Mouse (Mus musculus) heart, embryonic 12.5 days (tissue): ENCODE results near the gene Add1. TPM values are rescaled to one million over a fixed set of nuclear protein-coding genes. Genes with fewer than 3 reads are reported as not detected.
A peak's percentile ranks its signal among the peaks of the same experiment; 100 is the strongest.

ENCODE experiments used
- ATAC-seq: fragments of 200-750 bp; cut with Nextera tagmentation; 2 replicates; pipeline ENCODE4 v1.8.0; 2017; ENCODE audit warnings: moderate TSS enrichment, moderate library complexity; ENCODE audit not compliant: insufficient number of reproducible peaks, low FRiP score
- H3K27ac ChIP-seq: fragments of 300-500 bp; sonication (generic); 2 replicates; pipeline ENCODE4 v1.5.1; 2016; ENCODE audit warnings: mild to moderate bottlenecking, moderate library complexity; ENCODE audit not compliant: poor library complexity, severe bottlenecking
- H3K27me3 ChIP-seq: fragments of 300-500 bp; sonication (generic); replicated peaks from 2 replicates; pipeline ENCODE4 v1.6.1; 2016; ENCODE audit warnings: mild to moderate bottlenecking, moderate library complexity
- H3K36me3 ChIP-seq: fragments of 300-500 bp; sonication (generic); 2 replicates; pipeline ENCODE4 v1.6.1; 2016; ENCODE audit warnings: mild to moderate bottlenecking, moderate library complexity
- H3K4me1 ChIP-seq: fragments of 300-500 bp; sonication (generic); replicated peaks from 2 replicates; pipeline ENCODE4 v1.6.1; 2016; ENCODE audit warnings: mild to moderate bottlenecking
- H3K4me2 ChIP-seq: fragments of 300-500 bp; sonication (generic); 2 replicates; pipeline ENCODE4 v1.6.1; 2016; ENCODE audit warnings: mild to moderate bottlenecking, moderate library complexity
- H3K4me3 ChIP-seq: fragments of 300-500 bp; sonication (generic); 2 replicates; pipeline ENCODE4 v1.5.1; 2016; ENCODE audit warnings: mild to moderate bottlenecking
- H3K9ac ChIP-seq: fragments of 300-500 bp; sonication (generic); 2 replicates; pipeline ENCODE4 v1.6.1; 2016; ENCODE audit warnings: mild to moderate bottlenecking, moderate library complexity
- H3K9me3 ChIP-seq: fragments of 300-500 bp; sonication (generic); replicated peaks from 2 replicates; pipeline ENCODE4 v1.6.1; 2016; ENCODE audit warnings: mild to moderate bottlenecking, moderate library complexity
- WGBS: fragments of 180-500 bp; shearing (Covaris S2); methylation state at CpG from one replicate; pipeline ENCODE4 v1.1.7; 2016; 5-methylcytosine and 5-hydroxymethylcytosine counted together
- polyA plus RNA-seq: library from polyadenylated mRNA; unstranded; fragments of >200 nt; fragmentation: Nextera tagmentation; extraction: Ambion mirVana; gene quantifications from 2 replicates; pipeline ENCODE4 v1.2.1, GENCODE M21; 2016

The Add1 gene
- polyA plus RNA-seq, 1 experiment from 2014 or later, result 189 TPM

GRCm38 (mm10) chr5:34652961-34653360 is 79.5 kb downstream of the Add1 start:
- peaks cover 13% of the 10 kb centered on the region for H3K4me1 ChIP-seq
- 88% methylated on average over 5 of the region's 5 CpGs for WGBS
- H3K36me3 ChIP-seq, result peaks cover 90% of the 10 kb centered on the region
- no peak for ATAC-seq
- no peaks in the 10 kb centered on the region for H3K9me3 ChIP-seq
- H3K9ac ChIP-seq, result no peak overlapping the region
- no peak overlapping the region for H3K4me2 ChIP-seq
- H3K4me3 ChIP-seq, result no peak overlapping the region
- no peaks in the 10 kb centered on the region for H3K27me3 ChIP-seq
- no peak overlapping the region for H3K27ac ChIP-seq

DNA sequence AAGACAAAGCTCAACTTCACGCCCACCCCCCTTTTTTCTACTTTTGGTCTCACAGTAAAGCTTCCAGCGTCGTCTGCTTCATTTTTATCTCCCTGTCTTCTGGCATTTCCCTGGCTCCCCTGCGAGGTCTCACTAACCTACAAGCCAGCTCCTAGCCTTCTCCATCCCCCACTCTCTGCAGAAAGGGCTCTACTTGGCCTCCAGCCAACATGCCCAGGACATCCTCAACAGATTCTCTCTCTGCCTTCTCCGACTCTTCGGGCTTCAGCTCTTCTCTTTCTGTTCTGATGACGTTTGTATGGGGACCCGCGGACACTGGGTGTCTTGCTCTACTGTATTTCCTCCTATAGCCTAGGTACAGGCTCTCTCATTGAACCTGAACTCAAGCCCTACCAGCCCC is 81.4 kb downstream of the Add1 start:
- no peak for ATAC-seq
- Histone ChIP-seq H3K36me3 (peaks cover 73% of the 10 kb centered on the region), H3K9ac (no peak overlapping the region)

GRCm38 (mm10) chr5:34657556-34657955 is 84.1 kb downstream of the Add1 start:
- no peak overlapping the region for H3K4me2 ChIP-seq
- H3K36me3 ChIP-seq, result peaks cover 46% of the 10 kb centered on the region
- ATAC-seq, result no peak
- peaks cover 22% of the 10 kb centered on the region for H3K4me1 ChIP-seq
- no peaks in the 10 kb centered on the region for H3K27me3 ChIP-seq
- H3K4me3 ChIP-seq, result no peak overlapping the region
- no peak overlapping the region for H3K9ac ChIP-seq
- H3K9me3 ChIP-seq, result no peaks in the 10 kb centered on the region
- 88% methylated on average over 8 of the region's 8 CpGs for WGBS
- no peak overlapping the region for H3K27ac ChIP-seq

More for the DNA sequence above, 81.4 kb downstream of the Add1 start:
- Histone ChIP-seq H3K27ac (no peak overlapping the region), H3K27me3 (no peaks in the 10 kb centered on the region), H3K4me1 (peaks cover 19% of the 10 kb centered on the region), H3K9me3 (no peaks in the 10 kb centered on the region), H3K4me3 (no peak overlapping the region), H3K4me2 (no peak overlapping the region)
- WGBS, result 54% methylated on average over 9 of the region's 9 CpGs

- no peaks in the 10 kb centered on the region for H3K9me3 ChIP-seq
- peak; percentile 100 for ATAC-seq
- WGBS, result under 1% methylated on average over 60 of the region's 60 CpGs
Observed at GRCm38 (mm10) chr5:34659686-34660590, 86.5 kb downstream of the Add1 start, which contains the start of the genes Nop14 and Grk4. Nop14 (minus strand) TSS chr5:34660148. Grk4 (plus strand) TSS chr5:34660379.

DNA sequence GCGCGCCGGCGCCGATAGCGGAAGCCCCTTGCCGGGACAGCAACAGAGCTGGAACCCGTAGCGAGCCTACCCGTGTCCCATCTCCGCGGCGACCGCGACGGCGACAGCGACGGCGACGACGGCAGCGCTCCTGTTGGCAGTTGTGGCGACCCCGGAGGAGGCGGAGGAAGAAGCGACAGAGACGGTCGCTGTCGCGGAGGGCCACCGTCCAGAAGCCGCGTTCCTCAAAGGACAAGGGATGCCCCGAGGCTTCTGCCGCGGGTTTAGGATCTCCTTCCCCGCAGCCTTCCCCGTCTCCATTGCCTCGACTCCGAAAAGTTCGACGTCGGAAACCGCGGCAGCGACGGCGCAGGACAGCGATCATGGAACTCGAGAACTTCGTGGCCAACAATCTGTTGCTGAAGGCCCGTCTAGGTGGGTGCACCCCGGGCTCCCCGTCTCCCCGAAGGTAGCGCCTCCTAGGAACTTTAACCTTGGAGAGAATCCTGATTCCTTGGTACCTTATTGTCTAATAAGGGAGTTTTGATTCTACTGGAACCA is 87.2 kb downstream of the Add1 start:
- under 1% methylated on average over 56 of the region's 57 CpGs for WGBS
- peak overlapping the region; percentile 88 for H3K27ac ChIP-seq
- no peak for ATAC-seq
- no peaks in the 10 kb centered on the region for H3K9me3 ChIP-seq
- H3K4me3 ChIP-seq, result peak overlapping the region; percentile 75
- peaks cover 9% of the 10 kb centered on the region for H3K4me1 ChIP-seq
- H3K4me2 ChIP-seq, result peak overlapping the region; percentile 70
- H3K9ac ChIP-seq, result peak overlapping the region; percentile 75
- H3K27me3 ChIP-seq, result no peaks in the 10 kb centered on the region
- H3K36me3 ChIP-seq, result peaks cover 16% of the 10 kb centered on the region

More at GRCm38 (mm10) chr5:34659686-34660590, 86.5 kb downstream of the Add1 start, which contains the start of the genes Nop14 and Grk4:
- Histone ChIP-seq H3K4me3 (peak within 1 kb of the TSS; percentile 75), H3K9ac (peak within 1 kb of the TSS; percentile 76), H3K27me3 (no peaks in the 10 kb centered on the region), H3K27ac (peak within 1 kb of the TSS; percentile 88), H3K4me2 (peak within 1 kb of the TSS; percentile 73), H3K36me3 (peaks cover 24% of the 10 kb centered on the region), H3K4me1 (peaks cover 14% of the 10 kb centered on the region)

- Histone ChIP-seq H3K4me1 (peaks cover 9% of the 10 kb centered on the region), H3K27me3 (no peaks in the 10 kb centered on the region), H3K36me3 (peaks cover 7% of the 10 kb centered on the region; the same call in 1 of the 2 replicates), H3K9me3 (no peaks in the 10 kb centered on the region), H3K9ac (no peak overlapping the region), H3K27ac (no peak overlapping the region), H3K4me3 (no peak overlapping the region), H3K4me2 (no peak overlapping the region)
- WGBS, result 78% methylated on average over 4 of the region's 4 CpGs
- ATAC-seq, result no peak
Observed at GRCm38 (mm10) chr5:34661909-34662308, 88.4 kb downstream of the Add1 start.

GRCm38 (mm10) chr5:34663231-34663630 is 89.8 kb downstream of the Add1 start:
- 79% methylated on average over 2 of the region's 2 CpGs for WGBS
- H3K27ac ChIP-seq, result no peak overlapping the region
- no peak overlapping the region for H3K9ac ChIP-seq
- H3K4me2 ChIP-seq, result no peak overlapping the region
- no peak overlapping the region for H3K4me3 ChIP-seq
- H3K36me3 ChIP-seq, result no peaks in the 10 kb centered on the region
- no peaks in the 10 kb centered on the region for H3K9me3 ChIP-seq
- peaks cover 9% of the 10 kb centered on the region for H3K4me1 ChIP-seq
- no peaks in the 10 kb centered on the region for H3K27me3 ChIP-seq
- no peak for ATAC-seq

GRCm38 (mm10) chr5:34669493-34669892 is 96.0 kb downstream of the Add1 start:
- ATAC-seq, result no peak
- Histone ChIP-seq H3K27me3 (no peaks in the 10 kb centered on the region), H3K9me3 (no peaks in the 10 kb centered on the region), H3K9ac (no peak overlapping the region), H3K27ac (no peak overlapping the region), H3K36me3 (peaks cover 18% of the 10 kb centered on the region), H3K4me2 (no peak overlapping the region), H3K4me3 (no peak overlapping the region), H3K4me1 (no peaks in the 10 kb centered on the region)
- WGBS, result 69% methylated on average over 2 of the region's 2 CpGs

DNA sequence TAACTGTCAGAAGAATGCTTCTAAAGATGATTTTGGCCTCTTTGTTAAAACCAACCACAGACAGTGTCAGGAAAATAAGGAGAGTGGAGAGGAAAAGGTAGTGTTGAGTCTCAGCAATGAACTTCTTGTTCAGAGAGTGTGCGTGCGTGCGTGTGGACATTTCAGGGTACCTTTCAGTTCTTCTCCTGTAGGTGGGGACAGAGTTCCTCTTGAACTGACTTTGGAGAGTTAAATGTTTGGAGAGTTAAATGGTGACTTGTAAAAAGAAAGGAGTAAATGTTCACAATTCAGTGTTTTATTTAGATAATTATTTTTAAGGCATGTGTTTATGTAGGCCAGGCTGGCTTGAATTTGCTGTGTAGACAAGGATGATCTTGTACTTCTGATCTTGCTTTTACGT is 96.8 kb downstream of the Add1 start:
- ATAC-seq, result no peak
- H3K27ac ChIP-seq, result no peak overlapping the region
- H3K9ac ChIP-seq, result no peak overlapping the region
- H3K4me3 ChIP-seq, result no peak overlapping the region
- WGBS, result 79% methylated on average over 4 of the region's 4 CpGs
- no peaks in the 10 kb centered on the region for H3K27me3 ChIP-seq
- no peak overlapping the region for H3K4me2 ChIP-seq
- no peaks in the 10 kb centered on the region for H3K9me3 ChIP-seq
- peaks cover 18% of the 10 kb centered on the region for H3K36me3 ChIP-seq
- H3K4me1 ChIP-seq, result no peaks in the 10 kb centered on the region
